Mouse (Mus musculus) G1E (cell line): ENCODE results near the gene Pde4dip. TPM values are rescaled to one million over a fixed set of nuclear protein-coding genes. Genes with fewer than 3 reads are reported as not detected.

Source experiments
- ATAC-seq: 2 replicates; pipeline ENCODE4 v1.8.0; 2016; ENCODE audit warnings: mild to moderate bottlenecking; ENCODE audit not compliant: insufficient number of reproducible peaks, poor library complexity, low FRiP score, severe bottlenecking; ENCODE audit errors: extremely low read depth
- DNase-seq: peaks from one replicate; pipeline ENCODE4 v3.0.0; 2012; ENCODE audit warnings: low spot score
- H3K27me3 ChIP-seq: 2 replicates; pipeline ENCODE4 v1.6.1; 2012; ENCODE audit warnings: mild to moderate bottlenecking, low read length, inconsistent platforms; ENCODE audit not compliant: insufficient read depth
- H3K36me3 ChIP-seq: replicated peaks from 2 replicates; pipeline ENCODE3; 2012; ENCODE audit warnings: mild to moderate bottlenecking, inconsistent platforms
- H3K4me1 ChIP-seq: 2 replicates; pipeline ENCODE4 v1.6.1; 2012; ENCODE audit warnings: low read depth, low read length, inconsistent platforms, mixed read lengths; ENCODE audit not compliant: insufficient read depth
- H3K4me3 ChIP-seq: 2 replicates; pipeline ENCODE4 v1.5.1; 2012; ENCODE audit warnings: low read depth, mild to moderate bottlenecking, inconsistent platforms, low read length, moderate library complexity, mixed read lengths
- H3K9me3 ChIP-seq: replicated peaks from 2 replicates; pipeline ENCODE4 v1.6.1; 2012; ENCODE audit warnings: inconsistent platforms
- CTCF ChIP-seq: IDR thresholded peaks from 2 replicates; pipeline ENCODE4 v1.5.1; 2012; ENCODE audit warnings: low read depth, low read length, inconsistent platforms, mixed read lengths
- GATA1 ChIP-seq: IDR thresholded peaks from 2 replicates; pipeline ENCODE4 v1.6.1; 2012; ENCODE audit warnings: borderline replicate concordance, low read length, inconsistent platforms, mixed read lengths
- GATA2 ChIP-seq: IDR thresholded peaks from 2 replicates; pipeline ENCODE4 v1.6.1; 2012; ENCODE audit warnings: low read depth, low read length, inconsistent platforms, borderline replicate concordance
- POLR2AphosphoS5 ChIP-seq: IDR thresholded peaks from 2 replicates; pipeline ENCODE4 v1.6.1; 2012; ENCODE audit warnings: low read depth, low read length, inconsistent platforms; ENCODE audit not compliant: insufficient replicate concordance
- TAL1 ChIP-seq: conservative IDR thresholded peaks from 2 replicates; pipeline ENCODE4 v1.6.1; 2012; ENCODE audit warnings: low read depth, low read length, inconsistent platforms, mixed read lengths
- polyA plus RNA-seq: library from polyadenylated mRNA; stranded (reverse); fragments of >175 nt; gene quantifications from 2 replicates; pipeline ENCODE4 v1.2.3, GENCODE M21; 2012
- total RNA-seq, 2 experiments: library from RNA; stranded (forward) in 1 of 2; stranded (reverse) in 1 of 2; fragments of 200-1000 nt in 1 of 2; fragments of >200 nt in 1 of 2; fragmentation: Nextera tagmentation in 1 of 2; gene quantifications; 2 replicates each; pipeline ENCODE4 v1.2.3; 2014 to 2017

The Pde4dip gene
- total and polyA plus RNA-seq, 3 experiments, result 0.47 to 4.8 (median 2.7) TPM

GRCm38 (mm10) chr3:97824744-97825143 is 63.8 kb downstream of the Pde4dip start:
- Histone ChIP-seq H3K4me3 (no peak overlapping the region), H3K4me1 (no peaks in the 10 kb centered on the region), H3K27me3 (no peaks in the 10 kb centered on the region), H3K36me3 (no peaks in the 10 kb centered on the region), H3K9me3 (no peaks in the 10 kb centered on the region)
- TF ChIP-seq POLR2AphosphoS5, result no peak
- no peak for TF ChIP-seq GATA1
- no peak for TF ChIP-seq TAL1
- no peak for TF ChIP-seq GATA2
- no peak for TF ChIP-seq CTCF
- ATAC-seq, result no peak
- DNase-seq, result no peak

- Histone ChIP-seq H3K27me3 (no peaks in the 10 kb centered on the region), H3K9me3 (no peaks in the 10 kb centered on the region), H3K4me3 (no peak overlapping the region), H3K4me1 (no peaks in the 10 kb centered on the region), H3K36me3 (no peaks in the 10 kb centered on the region)
- no peak for DNase-seq
- no peak for ATAC-seq
- no peak for TF ChIP-seq GATA2
- TF ChIP-seq TAL1, result no peak
- TF ChIP-seq GATA1, result no peak
- TF ChIP-seq CTCF, result no peak
- no peak for TF ChIP-seq POLR2AphosphoS5
Measured at GRCm38 (mm10) chr3:97824011-97824711, 64.3 kb downstream of the Pde4dip start.

- ATAC-seq (no peak), DNase-seq (no peak)
- Histone ChIP-seq H3K4me1 (no peaks in the 10 kb centered on the region), H3K4me3 (no peak overlapping the region), H3K27me3 (no peaks in the 10 kb centered on the region), H3K9me3 (no peaks in the 10 kb centered on the region), H3K36me3 (no peaks in the 10 kb centered on the region)
- no peak for TF ChIP-seq TAL1
- TF ChIP-seq POLR2AphosphoS5, result no peak
- no peak for TF ChIP-seq GATA2
- no peak for TF ChIP-seq GATA1
- no peak for TF ChIP-seq CTCF
Measured at GRCm38 (mm10) chr3:97823438-97823837, 65.1 kb downstream of the Pde4dip start.

- Histone ChIP-seq H3K4me1 (no peaks in the 10 kb centered on the region), H3K36me3 (no peaks in the 10 kb centered on the region), H3K27me3 (no peaks in the 10 kb centered on the region), H3K4me3 (no peak overlapping the region), H3K9me3 (no peaks in the 10 kb centered on the region)
- TF ChIP-seq GATA2, result no peak
- TF ChIP-seq TAL1, result no peak
- DNase-seq (no peak), ATAC-seq (no peak)
Measured at GRCm38 (mm10) chr3:97819050-97819449, 69.5 kb downstream of the Pde4dip start.

GRCm38 (mm10) chr3:97818383-97818982 is 70.0 kb downstream of the Pde4dip start:
- no peak for DNase-seq
- ATAC-seq, result no peak
- Histone ChIP-seq H3K4me1 (no peaks in the 10 kb centered on the region), H3K9me3 (no peaks in the 10 kb centered on the region), H3K36me3 (no peaks in the 10 kb centered on the region), H3K27me3 (no peaks in the 10 kb centered on the region), H3K4me3 (no peak overlapping the region)
- TF ChIP-seq GATA2, result no peak
- no peak for TF ChIP-seq TAL1
- TF ChIP-seq CTCF, result no peak
- TF ChIP-seq POLR2AphosphoS5, result no peak
- no peak for TF ChIP-seq GATA1

- Histone ChIP-seq H3K9me3 (no peaks in the 10 kb centered on the region), H3K4me3 (no peak overlapping the region), H3K4me1 (no peaks in the 10 kb centered on the region), H3K36me3 (no peaks in the 10 kb centered on the region), H3K27me3 (no peaks in the 10 kb centered on the region)
- no peak for DNase-seq
- no peak for ATAC-seq
- TF ChIP-seq POLR2AphosphoS5, result no peak
- no peak for TF ChIP-seq GATA2
Measured at GRCm38 (mm10) chr3:97811651-97812399, 76.7 kb downstream of the Pde4dip start.
